Mouse (Mus musculus): ENCODE data around the gene Zfp575. TPM values are rescaled to one million over a fixed set of nuclear protein-coding genes. Genes with fewer than 3 reads are reported as not detected.

Gene Zfp575
- polyA plus RNA-seq, 1 experiment from 2014 or later = 2.5 TPM

GRCm38 (mm10) chr7:24546068-24546614 lies 41.3 kb downstream of the Zfp575 start, which contains the start of the genes Pinlyp and Xrcc1:
Gene Pinlyp, minus strand, starts transcription at chr7:24546118.
Gene Xrcc1, plus strand, starts transcription at chr7:24546289.
- Histone ChIP-seq H3K27me3 (ENCODE audit: control insufficient read depth, insufficient read depth, low read length) (no peaks in the 10 kb centered on the region), H3K4me1 (replicated peaks; ENCODE audit: control insufficient read depth, insufficient read depth, low read length) (peaks cover 7% of the 10 kb centered on the region), H3K9me3 (ENCODE audit: control insufficient read depth, low read length) (no peaks in the 10 kb centered on the region), H3K9ac (ENCODE audit: low read length) (peak within 1 kb of the TSS; percentile 80), H3K36me3 (ENCODE audit: control insufficient read depth, insufficient read depth, low read length) (no peaks in the 10 kb centered on the region; the same call in 1 of the 2 replicates), H3K4me3 (ENCODE audit: low read depth, low read length) (peak within 1 kb of the TSS; percentile 82), H3K4me2 (ENCODE audit: low read depth, low read length, severe bottlenecking) (peak within 1 kb of the TSS; percentile 70), H3K27ac (ENCODE audit: low read depth, low read length) (peak within 1 kb of the TSS; percentile 57; the same call in 1 of the 2 replicates)
- WGBS = 32% methylated on average over 13 of the region's 13 CpGs
- DNase-seq (ENCODE audit: low spot score) = no peak
- ATAC-seq (replicated peaks; ENCODE audit: low FRiP score) = no peak

- Histone ChIP-seq H3K9me3 (ENCODE audit: control insufficient read depth, low read length) (no peaks in the 10 kb centered on the region), H3K9ac (ENCODE audit: low read length) (no peak overlapping the region), H3K4me1 (replicated peaks; ENCODE audit: control insufficient read depth, insufficient read depth, low read length) (peaks cover 7% of the 10 kb centered on the region), H3K36me3 (ENCODE audit: control insufficient read depth, insufficient read depth, low read length) (no peaks in the 10 kb centered on the region), H3K27ac (ENCODE audit: low read depth, low read length) (no peak overlapping the region), H3K4me3 (ENCODE audit: low read depth, low read length) (no peak overlapping the region), H3K27me3 (ENCODE audit: control insufficient read depth, insufficient read depth, low read length) (no peaks in the 10 kb centered on the region), H3K4me2 (ENCODE audit: low read depth, low read length, severe bottlenecking) (no peak overlapping the region)
- DNase-seq (ENCODE audit: low spot score) (no peak), ATAC-seq (replicated peaks; ENCODE audit: low FRiP score) (no peak)
- WGBS = 82% methylated on average over 2 of the region's 2 CpGs
Observed at GRCm38 (mm10) chr7:24544506-24544905, 42.9 kb downstream of the Zfp575 start.

GRCm38 (mm10) chr7:24539686-24540085 lies 47.8 kb downstream of the Zfp575 start:
- H3K9ac ChIP-seq (ENCODE audit: low read length) = no peak overlapping the region
- WGBS = 95% methylated on average over 4 of the region's 4 CpGs
- ATAC-seq (replicated peaks; ENCODE audit: low FRiP score) = no peak

GRCm38 (mm10) chr7:24538701-24539100 lies 48.7 kb downstream of the Zfp575 start:
- peaks cover 9% of the 10 kb centered on the region for H3K27me3 ChIP-seq (ENCODE audit: control insufficient read depth, insufficient read depth, low read length)
- H3K9me3 ChIP-seq (ENCODE audit: control insufficient read depth, low read length) = no peaks in the 10 kb centered on the region
- H3K9ac ChIP-seq (ENCODE audit: low read length) = no peak overlapping the region
- 74% methylated on average over 5 of the region's 5 CpGs for WGBS
- no peak for DNase-seq (ENCODE audit: low spot score)
- no peak overlapping the region for H3K27ac ChIP-seq (ENCODE audit: low read depth, low read length)
- H3K36me3 ChIP-seq (ENCODE audit: control insufficient read depth, insufficient read depth, low read length) = no peaks in the 10 kb centered on the region
- ATAC-seq (replicated peaks; ENCODE audit: low FRiP score) = no peak
- H3K4me2 ChIP-seq (ENCODE audit: low read depth, low read length, severe bottlenecking) = no peak overlapping the region
- H3K4me3 ChIP-seq (ENCODE audit: low read depth, low read length) = no peak overlapping the region
- peaks cover 4% of the 10 kb centered on the region; the same call in 1 of the 2 replicates for H3K4me1 ChIP-seq (replicated peaks; ENCODE audit: control insufficient read depth, insufficient read depth, low read length)

More at GRCm38 (mm10) chr7:24539686-24540085, 47.8 kb downstream of the Zfp575 start:
- DNase-seq (ENCODE audit: low spot score) = no peak
- peaks cover 2% of the 10 kb centered on the region; the same call in 1 of the 2 replicates for H3K27me3 ChIP-seq (ENCODE audit: control insufficient read depth, insufficient read depth, low read length)
- no peaks in the 10 kb centered on the region for H3K9me3 ChIP-seq (ENCODE audit: control insufficient read depth, low read length)
- no peak overlapping the region for H3K4me2 ChIP-seq (ENCODE audit: low read depth, low read length, severe bottlenecking)
- H3K27ac ChIP-seq (ENCODE audit: low read depth, low read length) = no peak overlapping the region
- no peak overlapping the region for H3K4me3 ChIP-seq (ENCODE audit: low read depth, low read length)
- H3K36me3 ChIP-seq (ENCODE audit: control insufficient read depth, insufficient read depth, low read length) = no peaks in the 10 kb centered on the region
- no peaks in the 10 kb centered on the region for H3K4me1 ChIP-seq (replicated peaks; ENCODE audit: control insufficient read depth, insufficient read depth, low read length)

- ATAC-seq (replicated peaks; ENCODE audit: low FRiP score) (no peak), DNase-seq (ENCODE audit: low spot score) (no peak)
- H3K27ac ChIP-seq (ENCODE audit: low read depth, low read length) = no peak overlapping the region
- no peak overlapping the region for H3K9ac ChIP-seq (ENCODE audit: low read length)
- no peaks in the 10 kb centered on the region for H3K9me3 ChIP-seq (ENCODE audit: control insufficient read depth, low read length)
- WGBS = 56% methylated on average over 5 of the region's 5 CpGs
- no peak overlapping the region for H3K4me2 ChIP-seq (ENCODE audit: low read depth, low read length, severe bottlenecking)
- H3K36me3 ChIP-seq (ENCODE audit: control insufficient read depth, insufficient read depth, low read length) = no peaks in the 10 kb centered on the region
- H3K4me1 ChIP-seq (replicated peaks; ENCODE audit: control insufficient read depth, insufficient read depth, low read length) = peaks cover 6% of the 10 kb centered on the region; the same call in 1 of the 2 replicates
- H3K27me3 ChIP-seq (ENCODE audit: control insufficient read depth, insufficient read depth, low read length) = peaks cover 14% of the 10 kb centered on the region
- no peak overlapping the region for H3K4me3 ChIP-seq (ENCODE audit: low read depth, low read length)
Observed at GRCm38 (mm10) chr7:24538154-24538553, 49.3 kb downstream of the Zfp575 start.

- Histone ChIP-seq H3K27me3 (ENCODE audit: control insufficient read depth, insufficient read depth, low read length) (peaks cover 16% of the 10 kb centered on the region), H3K9ac (ENCODE audit: low read length) (no peak overlapping the region), H3K4me1 (replicated peaks; ENCODE audit: control insufficient read depth, insufficient read depth, low read length) (peaks cover 6% of the 10 kb centered on the region; the same call in 1 of the 2 replicates), H3K4me3 (ENCODE audit: low read depth, low read length) (no peak overlapping the region), H3K4me2 (ENCODE audit: low read depth, low read length, severe bottlenecking) (no peak overlapping the region), H3K9me3 (ENCODE audit: control insufficient read depth, low read length) (no peaks in the 10 kb centered on the region), H3K27ac (ENCODE audit: low read depth, low read length) (no peak overlapping the region), H3K36me3 (ENCODE audit: control insufficient read depth, insufficient read depth, low read length) (no peaks in the 10 kb centered on the region)
- ATAC-seq (replicated peaks; ENCODE audit: low FRiP score) (no peak), DNase-seq (ENCODE audit: low spot score) (no peak)
- 84% methylated on average over 5 of the region's 5 CpGs for WGBS
Observed at GRCm38 (mm10) chr7:24537591-24537990, 49.9 kb downstream of the Zfp575 start.

- no peaks in the 10 kb centered on the region for H3K36me3 ChIP-seq (ENCODE audit: control insufficient read depth, insufficient read depth, low read length)
- no peak overlapping the region for H3K4me3 ChIP-seq (ENCODE audit: low read depth, low read length)
- H3K27me3 ChIP-seq (ENCODE audit: control insufficient read depth, insufficient read depth, low read length) = peaks cover 16% of the 10 kb centered on the region
- H3K4me1 ChIP-seq (replicated peaks; ENCODE audit: control insufficient read depth, insufficient read depth, low read length) = peaks cover 7% of the 10 kb centered on the region
- H3K4me2 ChIP-seq (ENCODE audit: low read depth, low read length, severe bottlenecking) = no peak overlapping the region
- ATAC-seq (replicated peaks; ENCODE audit: low FRiP score) = no peak
- no peak overlapping the region for H3K27ac ChIP-seq (ENCODE audit: low read depth, low read length)
- H3K9me3 ChIP-seq (ENCODE audit: control insufficient read depth, low read length) = no peaks in the 10 kb centered on the region
- WGBS = 81% methylated on average over 4 of the region's 4 CpGs
- no peak for DNase-seq (ENCODE audit: low spot score)
- H3K9ac ChIP-seq (ENCODE audit: low read length) = no peak overlapping the region
Observed at GRCm38 (mm10) chr7:24537081-24537480, 50.4 kb downstream of the Zfp575 start.

- Histone ChIP-seq H3K4me2 (ENCODE audit: low read depth, low read length, severe bottlenecking) (no peak overlapping the region), H3K9me3 (ENCODE audit: control insufficient read depth, low read length) (no peaks in the 10 kb centered on the region), H3K4me3 (ENCODE audit: low read depth, low read length) (no peak overlapping the region), H3K4me1 (replicated peaks; ENCODE audit: control insufficient read depth, insufficient read depth, low read length) (peaks cover 13% of the 10 kb centered on the region), H3K9ac (ENCODE audit: low read length) (no peak overlapping the region), H3K27me3 (ENCODE audit: control insufficient read depth, insufficient read depth, low read length) (peaks cover 16% of the 10 kb centered on the region), H3K27ac (ENCODE audit: low read depth, low read length) (no peak overlapping the region), H3K36me3 (ENCODE audit: control insufficient read depth, insufficient read depth, low read length) (no peaks in the 10 kb centered on the region)
- DNase-seq (ENCODE audit: low spot score) = no peak
- ATAC-seq (replicated peaks; ENCODE audit: low FRiP score) = no peak
- WGBS = 25% methylated on average over 19 of the region's 19 CpGs
Observed at GRCm38 (mm10) chr7:24534301-24534700, 53.1 kb downstream of the Zfp575 start.

Data from forebrain, embryonic 11.5 days (tissue).